Mouse (Mus musculus): ENCODE results near the gene Cdh13.

The Cdh13 gene

GRCm38 (mm10) chr8:118448011-118448410, 164.5 kb downstream of the Cdh13 start:
- DNase-seq (ENCODE audit: low spot score), result no peak

GRCm38 (mm10) chr8:118452445-118453103, 169.0 kb downstream of the Cdh13 start:
- DNase-seq (ENCODE audit: low spot score), result no peak

- no peak for DNase-seq (ENCODE audit: low spot score)
These were observed 171.7 kb downstream of the Cdh13 start for GRCm38 (mm10) chr8:118455245-118455644.

- no peak for DNase-seq (ENCODE audit: low spot score)
These were observed 181.9 kb downstream of the Cdh13 start for GRCm38 (mm10) chr8:118465330-118465948.

GRCm38 (mm10) chr8:118477587-118477986, 194.1 kb downstream of the Cdh13 start:
- DNase-seq (ENCODE audit: low spot score), result no peak

GRCm38 (mm10) chr8:118488735-118489134, 205.2 kb downstream of the Cdh13 start:
- DNase-seq (ENCODE audit: low spot score), result peak; percentile 16

GRCm38 (mm10) chr8:118502509-118502908, 219.0 kb downstream of the Cdh13 start:
- DNase-seq (ENCODE audit: low spot score), result no peak

- DNase-seq (ENCODE audit: low spot score), result no peak
These were observed 225.9 kb downstream of the Cdh13 start for GRCm38 (mm10) chr8:118509426-118509825.

- no peak for DNase-seq (ENCODE audit: low spot score)
These were observed 229.7 kb downstream of the Cdh13 start for GRCm38 (mm10) chr8:118513259-118513658.

- no peak for DNase-seq (ENCODE audit: low spot score)
These were observed 232.1 kb downstream of the Cdh13 start for GRCm38 (mm10) chr8:118515616-118516015.

- no peak for DNase-seq (ENCODE audit: low spot score)
These were observed 233.5 kb downstream of the Cdh13 start for GRCm38 (mm10) chr8:118517071-118517470.

GRCm38 (mm10) chr8:118518030-118518741, 234.7 kb downstream of the Cdh13 start:
- DNase-seq (ENCODE audit: low spot score), result peak; percentile 28

GRCm38 (mm10) chr8:118518742-118519102, 235.2 kb downstream of the Cdh13 start:
- no peak for DNase-seq (ENCODE audit: low spot score)

GRCm38 (mm10) chr8:118523922-118524321, 240.4 kb downstream of the Cdh13 start:
- DNase-seq (ENCODE audit: low spot score), result no peak

- no peak for DNase-seq (ENCODE audit: low spot score)
These were observed 255.5 kb downstream of the Cdh13 start for GRCm38 (mm10) chr8:118538816-118539558.

GRCm38 (mm10) chr8:118539559-118539819, 256.0 kb downstream of the Cdh13 start:
- no peak for DNase-seq (ENCODE audit: low spot score)

- DNase-seq (ENCODE audit: low spot score), result no peak
These were observed 256.4 kb downstream of the Cdh13 start for GRCm38 (mm10) chr8:118539941-118540340.

- DNase-seq (ENCODE audit: low spot score), result no peak
These were observed 268.9 kb downstream of the Cdh13 start for GRCm38 (mm10) chr8:118552397-118552796.

- no peak for DNase-seq (ENCODE audit: low spot score)
These were observed 269.3 kb downstream of the Cdh13 start for GRCm38 (mm10) chr8:118552842-118553241.

GRCm38 (mm10) chr8:118564024-118564423, 280.5 kb downstream of the Cdh13 start:
- no peak for DNase-seq (ENCODE audit: low spot score)

- no peak for DNase-seq (ENCODE audit: low spot score)
These were observed 281.7 kb downstream of the Cdh13 start for GRCm38 (mm10) chr8:118565186-118565585.

- DNase-seq (ENCODE audit: low spot score), result no peak
These were observed 282.6 kb downstream of the Cdh13 start for GRCm38 (mm10) chr8:118565887-118566747.
